Mouse (Mus musculus): ENCODE data around the gene Lect2.

The Lect2 gene

GRCm38 (mm10) chr13:56555957-56556356 lies 7.7 kb upstream of the Lect2 start:
- DNase-seq = peak; percentile 81

GRCm38 (mm10) chr13:56554409-56554808 lies 6.1 kb upstream of the Lect2 start:
- peak; percentile 67 for DNase-seq

- DNase-seq = no peak
These were observed 5.6 kb upstream of the Lect2 start for GRCm38 (mm10) chr13:56553923-56554322.

GRCm38 (mm10) chr13:56551661-56552060 lies 3.4 kb upstream of the Lect2 start:
- no peak for DNase-seq

- DNase-seq = no peak
These were observed 2.3 kb upstream of the Lect2 start for GRCm38 (mm10) chr13:56550574-56550973.

GRCm38 (mm10) chr13:56549364-56549763 lies 1.1 kb upstream of the Lect2 start:
- peak; percentile 46 for DNase-seq

GRCm38 (mm10) chr13:56544956-56545355 lies 3.3 kb downstream of the Lect2 start:
- no peak for DNase-seq

GRCm38 (mm10) chr13:56543805-56544204 lies 4.5 kb downstream of the Lect2 start:
- no peak for DNase-seq

GRCm38 (mm10) chr13:56539846-56540245 lies 8.5 kb downstream of the Lect2 start:
- peak; percentile 71 for DNase-seq

GRCm38 (mm10) chr13:56537026-56537425 lies 11.3 kb downstream of the Lect2 start:
- no peak for DNase-seq

GRCm38 (mm10) chr13:56535570-56535969 lies 12.7 kb downstream of the Lect2 start:
- no peak for DNase-seq

- DNase-seq = no peak
These were observed 13.4 kb downstream of the Lect2 start for GRCm38 (mm10) chr13:56534931-56535330.

GRCm38 (mm10) chr13:56529685-56530084 lies 18.6 kb downstream of the Lect2 start:
- DNase-seq = no peak

GRCm38 (mm10) chr13:56529031-56529430 lies 19.3 kb downstream of the Lect2 start:
- no peak for DNase-seq

- DNase-seq = no peak
These were observed 20.0 kb downstream of the Lect2 start for GRCm38 (mm10) chr13:56528281-56528680.

- no peak for DNase-seq
These were observed 20.5 kb downstream of the Lect2 start for GRCm38 (mm10) chr13:56527846-56528245.

GRCm38 (mm10) chr13:56526871-56527270 lies 21.4 kb downstream of the Lect2 start:
- no peak for DNase-seq

- no peak for DNase-seq
These were observed 25.5 kb downstream of the Lect2 start for GRCm38 (mm10) chr13:56522821-56523167.

GRCm38 (mm10) chr13:56522081-56522820 lies 26.1 kb downstream of the Lect2 start, which contains the start of gene Fbxl21:
Gene Fbxl21 (plus strand): TSS chr13:56522472.
- DNase-seq = peak; percentile 97

- no peak for DNase-seq
These were observed 31.5 kb downstream of the Lect2 start for GRCm38 (mm10) chr13:56516816-56517215.

- DNase-seq = no peak
These were observed 32.0 kb downstream of the Lect2 start for GRCm38 (mm10) chr13:56516311-56516710.

GRCm38 (mm10) chr13:56513595-56513994 lies 34.7 kb downstream of the Lect2 start:
- no peak for DNase-seq

GRCm38 (mm10) chr13:56509796-56510195 lies 38.5 kb downstream of the Lect2 start:
- peak; percentile 8 for DNase-seq

- no peak for DNase-seq
These were observed 41.3 kb downstream of the Lect2 start for GRCm38 (mm10) chr13:56506871-56507496.

Measured in kidney, postnatal 10 days (tissue).